Mouse (Mus musculus) G1E-ER4 (cell line): Measurements from ENCODE around the gene Hist1h2bk. TPM values are rescaled to one million over a fixed set of nuclear protein-coding genes. Genes with fewer than 3 reads are reported as not detected.

Experiments used
- GATA1 ChIP-seq: IDR thresholded peaks from one replicate; pipeline ENCODE4 v1.8.0; 2012; ENCODE audit warnings: low read length, inconsistent platforms
- polyA plus RNA-seq: library from polyadenylated mRNA; stranded (reverse); fragments of >175 nt; gene quantifications from 2 replicates; pipeline ENCODE4 v1.2.3, GENCODE M21; 2012

The Hist1h2bk gene
- polyA plus RNA-seq, 1 experiment, result 22.3 TPM

GRCm38 (mm10) chr13:22006334-22007120 lies 29.1 kb upstream of the Hist1h2bk start:
- TF ChIP-seq GATA1, result no peak

- TF ChIP-seq GATA1, result no peak
Observed at GRCm38 (mm10) chr13:22007121-22007510, 28.6 kb upstream of the Hist1h2bk start.

- TF ChIP-seq GATA1, result no peak
Observed at GRCm38 (mm10) chr13:22007872-22008271, 27.8 kb upstream of the Hist1h2bk start.

- TF ChIP-seq GATA1, result no peak
Observed at GRCm38 (mm10) chr13:22008707-22009106, 27.0 kb upstream of the Hist1h2bk start.

- TF ChIP-seq GATA1, result no peak
Observed at GRCm38 (mm10) chr13:22009642-22010041, 26.0 kb upstream of the Hist1h2bk start, which contains the start of gene Prss16. Gene Prss16, minus strand, starts transcription at chr13:22009742.

- no peak for TF ChIP-seq GATA1
Observed at GRCm38 (mm10) chr13:22013716-22014115, 22.0 kb upstream of the Hist1h2bk start.

- no peak for TF ChIP-seq GATA1
Observed at GRCm38 (mm10) chr13:22014411-22014845, 21.2 kb upstream of the Hist1h2bk start.

GRCm38 (mm10) chr13:22015479-22016450 lies 19.9 kb upstream of the Hist1h2bk start:
- TF ChIP-seq GATA1, result no peak

GRCm38 (mm10) chr13:22019934-22020835 lies 15.5 kb upstream of the Hist1h2bk start:
- TF ChIP-seq GATA1, result no peak

GRCm38 (mm10) chr13:22020901-22021339 lies 14.8 kb upstream of the Hist1h2bk start:
- TF ChIP-seq GATA1, result no peak

- TF ChIP-seq GATA1, result no peak
Observed at GRCm38 (mm10) chr13:22021581-22021980, 14.1 kb upstream of the Hist1h2bk start.

- no peak for TF ChIP-seq GATA1
Observed at GRCm38 (mm10) chr13:22022241-22022640, 13.4 kb upstream of the Hist1h2bk start.

GRCm38 (mm10) chr13:22026058-22027031 lies 9.3 kb upstream of the Hist1h2bk start:
- TF ChIP-seq GATA1, result no peak

- TF ChIP-seq GATA1, result no peak
Observed at GRCm38 (mm10) chr13:22028673-22029460, 6.8 kb upstream of the Hist1h2bk start.
